In the genomic region with DNA sequence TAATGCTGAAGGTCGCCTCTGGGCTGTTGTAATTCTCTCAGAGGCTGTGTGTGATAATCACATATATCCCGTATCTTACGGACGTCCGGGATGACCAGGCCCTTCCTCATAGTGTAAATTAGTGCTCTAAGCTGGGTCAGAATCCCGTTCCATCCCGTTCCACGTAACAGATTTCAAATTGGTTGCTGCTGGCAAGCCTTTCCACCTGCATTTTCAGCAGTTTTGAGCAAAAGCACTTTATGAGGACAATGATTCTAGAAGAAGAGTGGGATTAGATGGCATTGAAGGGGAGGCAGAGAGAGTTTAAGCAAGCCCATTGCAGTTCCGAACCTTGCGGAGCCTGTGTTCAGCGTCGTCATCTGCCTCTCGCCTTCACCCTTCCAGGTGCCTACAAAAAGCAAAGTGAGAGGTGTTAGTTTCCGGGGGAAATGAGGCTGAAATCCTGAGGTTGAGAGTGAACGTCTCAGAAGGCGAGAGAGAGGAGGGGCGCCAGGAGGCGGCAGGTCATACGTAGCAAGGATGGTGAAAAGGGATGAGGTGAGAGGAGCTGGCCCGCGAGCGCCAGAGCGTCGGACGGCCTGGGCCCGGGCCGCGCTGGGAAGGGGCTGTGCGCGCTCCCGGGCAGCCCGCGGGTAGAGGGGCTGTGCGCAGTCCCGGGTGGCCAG, we compare ENCODE assay signal across 1 mouse cellular context.
TF ChIP-seq lines count a peak whose summit lies in the region.

No protein-coding gene starts in this region.

TF ChIP-seq in MEL, 35 proteins besides CTCF, POLR2A, EP300 and RAD21:
- TF ChIP-seq MYB (IDR thresholded peaks at IDR 0.05; ENCODE audit: low read depth, low read length): no peak
- 0 out of 2 replicates have a peak, but pooled peaks have one; percentile 56 for TF ChIP-seq CHD1 (IDR thresholded peaks at IDR 0.05; ENCODE audit: low read depth, low read length)
- TF ChIP-seq SIN3A (IDR thresholded peaks at IDR 0.05; ENCODE audit: low read length): peak; percentile 31; the same call in 1 of the 2 replicates
- TF ChIP-seq KAT2A (conservative IDR thresholded peaks at IDR 0.05; ENCODE audit: low read depth, low read length): no peak
